Mouse (Mus musculus): Measurements from ENCODE around the gene Syngap1. TPM values are rescaled to one million over a fixed set of nuclear protein-coding genes. Genes with fewer than 3 reads are reported as not detected.

Gene Syngap1
- polyA plus RNA-seq, 1 experiment: 3.0 TPM

- H3K79me3 ChIP-seq (ENCODE audit: low read depth): no peaks in the 10 kb centered on the region
- TF ChIP-seq USF1 (IDR thresholded peaks at IDR 0.05; ENCODE audit: low read depth): no peak
- TF ChIP-seq MAX (IDR thresholded peaks at IDR 0.05): no peak
- no peak for TF ChIP-seq CEBPB (IDR thresholded peaks at IDR 0.05; ENCODE audit: low read depth)
- no peak for TF ChIP-seq MYOG (IDR thresholded peaks at IDR 0.05; ENCODE audit: control insufficient read depth, extremely low read depth, insufficient read length)
- no peak for TF ChIP-seq MYOD1 (IDR thresholded peaks at IDR 0.05; ENCODE audit: control insufficient read depth, insufficient read length, low read depth)
- TF ChIP-seq CTCF (IDR thresholded peaks at IDR 0.05; ENCODE audit: control insufficient read depth, insufficient read depth, insufficient read length): no peak
- TF ChIP-seq FOSL1 (IDR thresholded peaks at IDR 0.05; ENCODE audit: insufficient read depth, low read length, poor library complexity, severe bottlenecking): no peak
- no peak overlapping the region for H3K4me3 ChIP-seq (ENCODE audit: insufficient read depth, poor library complexity, severe bottlenecking)
- H3ac ChIP-seq (ENCODE audit: control insufficient read depth, insufficient read length, low read depth): no peak overlapping the region
- no peaks in the 10 kb centered on the region for H3K79me2 ChIP-seq (ENCODE audit: control insufficient read depth, insufficient read depth)
- no peaks in the 10 kb centered on the region for H3K36me3 ChIP-seq (ENCODE audit: control insufficient read depth, insufficient read depth)
- no peaks in the 10 kb centered on the region for H3K27me3 ChIP-seq (ENCODE audit: control insufficient read depth, insufficient read depth, insufficient read length)
These were observed 44.6 kb downstream of the Syngap1 start for GRCm38 (mm10) chr17:26985503-26986179.

GRCm38 (mm10) chr17:26990521-26990920 is 49.5 kb downstream of the Syngap1 start:
- H3K79me3 ChIP-seq (ENCODE audit: low read depth): no peaks in the 10 kb centered on the region
- no peaks in the 10 kb centered on the region for H3K79me2 ChIP-seq (ENCODE audit: control insufficient read depth, insufficient read depth)
- TF ChIP-seq MYOG (IDR thresholded peaks at IDR 0.05; ENCODE audit: control insufficient read depth, extremely low read depth, insufficient read length) (no peak), USF1 (IDR thresholded peaks at IDR 0.05; ENCODE audit: low read depth) (no peak), MAX (IDR thresholded peaks at IDR 0.05) (no peak), MYOD1 (IDR thresholded peaks at IDR 0.05; ENCODE audit: control insufficient read depth, insufficient read length, low read depth) (no peak), CTCF (IDR thresholded peaks at IDR 0.05; ENCODE audit: control insufficient read depth, insufficient read depth, insufficient read length) (no peak), FOSL1 (IDR thresholded peaks at IDR 0.05; ENCODE audit: insufficient read depth, low read length, poor library complexity, severe bottlenecking) (no peak), CEBPB (IDR thresholded peaks at IDR 0.05; ENCODE audit: low read depth) (no peak)
- no peaks in the 10 kb centered on the region for H3K36me3 ChIP-seq (ENCODE audit: control insufficient read depth, insufficient read depth)
- H3ac ChIP-seq (ENCODE audit: control insufficient read depth, insufficient read length, low read depth): no peak overlapping the region
- H3K4me3 ChIP-seq (ENCODE audit: insufficient read depth, poor library complexity, severe bottlenecking): no peak overlapping the region
- H3K27me3 ChIP-seq (ENCODE audit: control insufficient read depth, insufficient read depth, insufficient read length): no peaks in the 10 kb centered on the region

- Histone ChIP-seq H3K4me3 (ENCODE audit: insufficient read depth, poor library complexity, severe bottlenecking) (no peak overlapping the region), H3ac (ENCODE audit: control insufficient read depth, insufficient read length, low read depth) (no peak overlapping the region), H3K79me3 (ENCODE audit: low read depth) (no peaks in the 10 kb centered on the region), H3K27me3 (ENCODE audit: control insufficient read depth, insufficient read depth, insufficient read length) (no peaks in the 10 kb centered on the region), H3K79me2 (ENCODE audit: control insufficient read depth, insufficient read depth) (no peaks in the 10 kb centered on the region), H3K36me3 (ENCODE audit: control insufficient read depth, insufficient read depth) (no peaks in the 10 kb centered on the region)
- TF ChIP-seq MAX (IDR thresholded peaks at IDR 0.05) (no peak), FOSL1 (IDR thresholded peaks at IDR 0.05; ENCODE audit: insufficient read depth, low read length, poor library complexity, severe bottlenecking) (no peak), MYOD1 (IDR thresholded peaks at IDR 0.05; ENCODE audit: control insufficient read depth, insufficient read length, low read depth) (no peak)
These were observed 53.4 kb downstream of the Syngap1 start for GRCm38 (mm10) chr17:26994410-26994809.

GRCm38 (mm10) chr17:26995006-26995405 is 54.0 kb downstream of the Syngap1 start:
- Histone ChIP-seq H3K79me3 (ENCODE audit: low read depth) (no peaks in the 10 kb centered on the region), H3ac (ENCODE audit: control insufficient read depth, insufficient read length, low read depth) (no peak overlapping the region), H3K79me2 (ENCODE audit: control insufficient read depth, insufficient read depth) (no peaks in the 10 kb centered on the region), H3K4me3 (ENCODE audit: insufficient read depth, poor library complexity, severe bottlenecking) (no peak overlapping the region), H3K36me3 (ENCODE audit: control insufficient read depth, insufficient read depth) (no peaks in the 10 kb centered on the region), H3K27me3 (ENCODE audit: control insufficient read depth, insufficient read depth, insufficient read length) (no peaks in the 10 kb centered on the region)
- TF ChIP-seq USF1 (IDR thresholded peaks at IDR 0.05; ENCODE audit: low read depth) (no peak), MYOD1 (IDR thresholded peaks at IDR 0.05; ENCODE audit: control insufficient read depth, insufficient read length, low read depth) (no peak), CTCF (IDR thresholded peaks at IDR 0.05; ENCODE audit: control insufficient read depth, insufficient read depth, insufficient read length) (no peak), FOSL1 (IDR thresholded peaks at IDR 0.05; ENCODE audit: insufficient read depth, low read length, poor library complexity, severe bottlenecking) (no peak), MAX (IDR thresholded peaks at IDR 0.05) (no peak), MYOG (IDR thresholded peaks at IDR 0.05; ENCODE audit: control insufficient read depth, extremely low read depth, insufficient read length) (no peak), CEBPB (IDR thresholded peaks at IDR 0.05; ENCODE audit: low read depth) (no peak)

- TF ChIP-seq CTCF (IDR thresholded peaks at IDR 0.05; ENCODE audit: control insufficient read depth, insufficient read depth, insufficient read length): no peak
- no peak for TF ChIP-seq FOSL1 (IDR thresholded peaks at IDR 0.05; ENCODE audit: insufficient read depth, low read length, poor library complexity, severe bottlenecking)
- no peak for TF ChIP-seq CEBPB (IDR thresholded peaks at IDR 0.05; ENCODE audit: low read depth)
- no peak for TF ChIP-seq MYOD1 (IDR thresholded peaks at IDR 0.05; ENCODE audit: control insufficient read depth, insufficient read length, low read depth)
- no peak for TF ChIP-seq MYOG (IDR thresholded peaks at IDR 0.05; ENCODE audit: control insufficient read depth, extremely low read depth, insufficient read length)
- TF ChIP-seq USF1 (IDR thresholded peaks at IDR 0.05; ENCODE audit: low read depth): no peak
- no peak for TF ChIP-seq MAX (IDR thresholded peaks at IDR 0.05)
- no peaks in the 10 kb centered on the region for H3K36me3 ChIP-seq (ENCODE audit: control insufficient read depth, insufficient read depth)
- H3K79me2 ChIP-seq (ENCODE audit: control insufficient read depth, insufficient read depth): no peaks in the 10 kb centered on the region
- no peaks in the 10 kb centered on the region for H3K27me3 ChIP-seq (ENCODE audit: control insufficient read depth, insufficient read depth, insufficient read length)
- no peak overlapping the region for H3ac ChIP-seq (ENCODE audit: control insufficient read depth, insufficient read length, low read depth)
- no peak overlapping the region for H3K4me3 ChIP-seq (ENCODE audit: insufficient read depth, poor library complexity, severe bottlenecking)
- no peaks in the 10 kb centered on the region for H3K79me3 ChIP-seq (ENCODE audit: low read depth)
These were observed 54.5 kb downstream of the Syngap1 start for GRCm38 (mm10) chr17:26995562-26995961.

- Histone ChIP-seq H3K79me2 (ENCODE audit: control insufficient read depth, insufficient read depth) (no peaks in the 10 kb centered on the region), H3ac (ENCODE audit: control insufficient read depth, insufficient read length, low read depth) (no peak overlapping the region), H3K79me3 (ENCODE audit: low read depth) (no peaks in the 10 kb centered on the region), H3K4me3 (ENCODE audit: insufficient read depth, poor library complexity, severe bottlenecking) (no peak overlapping the region), H3K27me3 (ENCODE audit: control insufficient read depth, insufficient read depth, insufficient read length) (no peaks in the 10 kb centered on the region), H3K36me3 (ENCODE audit: control insufficient read depth, insufficient read depth) (no peaks in the 10 kb centered on the region)
- TF ChIP-seq CEBPB (IDR thresholded peaks at IDR 0.05; ENCODE audit: low read depth): no peak
- no peak for TF ChIP-seq CTCF (IDR thresholded peaks at IDR 0.05; ENCODE audit: control insufficient read depth, insufficient read depth, insufficient read length)
- TF ChIP-seq USF1 (IDR thresholded peaks at IDR 0.05; ENCODE audit: low read depth): no peak
- no peak for TF ChIP-seq MAX (IDR thresholded peaks at IDR 0.05)
- no peak for TF ChIP-seq FOSL1 (IDR thresholded peaks at IDR 0.05; ENCODE audit: insufficient read depth, low read length, poor library complexity, severe bottlenecking)
- no peak for TF ChIP-seq MYOG (IDR thresholded peaks at IDR 0.05; ENCODE audit: control insufficient read depth, extremely low read depth, insufficient read length)
- no peak for TF ChIP-seq MYOD1 (IDR thresholded peaks at IDR 0.05; ENCODE audit: control insufficient read depth, insufficient read length, low read depth)
These were observed 56.6 kb downstream of the Syngap1 start for GRCm38 (mm10) chr17:26997661-26998060.
